ENCODE assay signal across 11 mouse cellular contexts in genomic region chr4:62805841-62806240, GRCm38 (mm10).
DNase-seq lines count a peak whose midpoint lies in the region; ATAC-seq and TF ChIP-seq lines count a peak whose summit lies in the region.
"Had no signal": no experiment of that assay in that cellular context is flagged by ENCODE, and none has a peak within 500 bp of the region (broad histone marks: within the 10 kb centered on the region; RNA-seq: fewer than 3 reads in every experiment).

No protein-coding gene starts in this region.

- DNase-seq in forebrain, embryonic 10.5 days (ENCODE audit: extremely low spot score, low spot score) = no peak
- DNase-seq in lung, postnatal 0 days (ENCODE audit: low spot score) = peak; percentile 34
- DNase-seq in lung, adult 18-20 months = no peak
- DNase-seq in heart, postnatal 10 days = peak; percentile 20 to 37
- peak; percentile 81 for DNase-seq in thymus, postnatal 0 days (ENCODE audit: low spot score)
- DNase-seq in cerebellum, postnatal 36 days = no peak
- no peak for DNase-seq in left cerebral cortex, postnatal 36 days (ENCODE audit: low spot score in 2 of 2)

- H3K36me3 ChIP-seq in forebrain, embryonic 10.5 days (replicated peaks) = no peaks in the 10 kb centered on the region
- no peaks in the 10 kb centered on the region for H3K36me3 ChIP-seq in forebrain, embryonic 15.5 days
- no peaks in the 10 kb centered on the region for H3K36me3 ChIP-seq in lung, postnatal 0 days (ENCODE audit: insufficient read depth, low read length)
- H3K36me3 ChIP-seq: embryonic facial prominence, embryonic 12.5 days; limb, embryonic 13.5 days had no signal

- ATAC-seq in forebrain, embryonic 15.5 days (replicated peaks) = no peak
- ATAC-seq in lung, postnatal 0 days = peak; percentile 23; the same call in 1 of the 2 replicates

- peak overlapping the region; percentile 17; the same call in 1 of the 2 replicates for H3K27ac ChIP-seq in forebrain, embryonic 10.5 days
- no peak overlapping the region for H3K27ac ChIP-seq in forebrain, embryonic 15.5 days (replicated peaks)
- H3K27ac ChIP-seq in lung, postnatal 0 days (ENCODE audit: low read length) = no peak overlapping the region
- H3K27ac ChIP-seq: embryonic facial prominence, embryonic 12.5 days; limb, embryonic 13.5 days had no signal

- no peak overlapping the region for H3K4me2 ChIP-seq in forebrain, embryonic 15.5 days (replicated peaks)
- no peak overlapping the region for H3K4me2 ChIP-seq in lung, postnatal 0 days (replicated peaks; ENCODE audit: low read depth, low read length)
- H3K4me2 ChIP-seq: embryonic facial prominence, embryonic 12.5 days; limb, embryonic 13.5 days had no signal

- 52% methylated on average over 6 of the region's 6 CpGs for WGBS in forebrain, embryonic 10.5 days
- WGBS in forebrain, embryonic 15.5 days = 51% methylated on average over 6 of the region's 6 CpGs
- 6% methylated on average over 6 of the region's 6 CpGs for WGBS in lung, postnatal 0 days

- H3K27me3 ChIP-seq in forebrain, embryonic 10.5 days (ENCODE audit: poor library complexity, severe bottlenecking) = no peaks in the 10 kb centered on the region
- H3K27me3 ChIP-seq in forebrain, embryonic 15.5 days = no peaks in the 10 kb centered on the region
- H3K27me3 ChIP-seq in lung, postnatal 0 days (replicated peaks; ENCODE audit: insufficient read depth, low read length) = no peaks in the 10 kb centered on the region
- H3K27me3 ChIP-seq: embryonic facial prominence, embryonic 12.5 days; limb, embryonic 13.5 days had no signal

- H3K4me1 ChIP-seq in forebrain, embryonic 10.5 days = no peaks in the 10 kb centered on the region
- H3K4me1 ChIP-seq in forebrain, embryonic 15.5 days = no peaks in the 10 kb centered on the region
- H3K4me1 ChIP-seq in lung, postnatal 0 days (ENCODE audit: insufficient read depth, low read depth, low read length) = no peaks in the 10 kb centered on the region
- H3K4me1 ChIP-seq: embryonic facial prominence, embryonic 12.5 days had no signal

- TF ChIP-seq CTCF in lung, postnatal 0 days (IDR thresholded peaks at IDR 0.05) = no peak

- no peak for TF ChIP-seq EP300 in lung, postnatal 0 days (IDR thresholded peaks at IDR 0.05)

- H3K9me3 ChIP-seq in forebrain, embryonic 10.5 days = no peaks in the 10 kb centered on the region
- no peaks in the 10 kb centered on the region for H3K9me3 ChIP-seq in forebrain, embryonic 15.5 days
- H3K9me3 ChIP-seq in lung, postnatal 0 days (ENCODE audit: low read length) = no peaks in the 10 kb centered on the region
- H3K9me3 ChIP-seq: embryonic facial prominence, embryonic 12.5 days; limb, embryonic 13.5 days had no signal

- H3K4me3 ChIP-seq in forebrain, embryonic 10.5 days = no peak overlapping the region
- H3K4me3 ChIP-seq in forebrain, embryonic 15.5 days = no peak overlapping the region
- no peak overlapping the region for H3K4me3 ChIP-seq in lung, postnatal 0 days (ENCODE audit: low read depth, low read length)
- H3K4me3 ChIP-seq: embryonic facial prominence, embryonic 12.5 days; limb, embryonic 13.5 days; myocyte had no signal

- H3K9ac ChIP-seq in forebrain, embryonic 15.5 days (replicated peaks) = no peak overlapping the region
- no peak overlapping the region for H3K9ac ChIP-seq in lung, postnatal 0 days (replicated peaks; ENCODE audit: low read depth)
- H3K9ac ChIP-seq: embryonic facial prominence, embryonic 12.5 days; limb, embryonic 13.5 days had no signal

- intact Hi-C loops in heart, postnatal 10 days (cut with DNase I) = no loop called here
- intact Hi-C loops in left cerebral cortex, postnatal 36 days (cut with DNase I) = no loop called here

Comparison
In these comparisons a context has a peak if more than half of its experiments do, and no peak if none do; other contexts are left out.
1. DNase-seq: peak in lung, postnatal 0 days (single experiment), heart, postnatal 10 days (2 of 2) and thymus, postnatal 0 days (single experiment); none in forebrain, embryonic 10.5 days (single experiment), lung, adult 18-20 months (0 of 2), cerebellum, postnatal 36 days (0 of 2) and left cerebral cortex, postnatal 36 days (0 of 2).